Mouse (Mus musculus) adrenal gland, adult 18-20 months (tissue): ENCODE measurements around the gene Tiam2. TPM values are rescaled to one million over a fixed set of nuclear protein-coding genes. Genes with fewer than 3 reads are reported as not detected.

Experiments used
- DNase-seq, 2 experiments: peaks; one replicate each; pipeline ENCODE4 v3.0.0; 2021 to 2022; ENCODE audit warnings: low spot score in 2 of 2
- total RNA-seq, 2 experiments: library from RNA; stranded (reverse); gene quantifications; 1 replicate in 1 of 2; 2 replicates in 1 of 2; pipeline ENCODE4 v1.2.3; 2021

Tiam2 gene
- total RNA-seq, 2 experiments from 2014 or later, result 6.4 to 29.1 TPM

- no peak for DNase-seq
These were observed 229.9 kb downstream of the Tiam2 start for GRCm38 (mm10) chr17:3556251-3556650.

- DNase-seq, result peak; percentile 89 to 92
These were observed 231.2 kb downstream of the Tiam2 start, which contains the start of gene Tfb1m for GRCm38 (mm10) chr17:3557331-3558311. Gene Tfb1m, minus strand, starts transcription at chr17:3557781.

- no peak for DNase-seq
These were observed 232.0 kb downstream of the Tiam2 start for GRCm38 (mm10) chr17:3558356-3558870.

- no peak for DNase-seq
These were observed 234.2 kb downstream of the Tiam2 start for GRCm38 (mm10) chr17:3560534-3560933.

GRCm38 (mm10) chr17:3562405-3562804 lies 236.0 kb downstream of the Tiam2 start:
- no peak for DNase-seq

DNA sequence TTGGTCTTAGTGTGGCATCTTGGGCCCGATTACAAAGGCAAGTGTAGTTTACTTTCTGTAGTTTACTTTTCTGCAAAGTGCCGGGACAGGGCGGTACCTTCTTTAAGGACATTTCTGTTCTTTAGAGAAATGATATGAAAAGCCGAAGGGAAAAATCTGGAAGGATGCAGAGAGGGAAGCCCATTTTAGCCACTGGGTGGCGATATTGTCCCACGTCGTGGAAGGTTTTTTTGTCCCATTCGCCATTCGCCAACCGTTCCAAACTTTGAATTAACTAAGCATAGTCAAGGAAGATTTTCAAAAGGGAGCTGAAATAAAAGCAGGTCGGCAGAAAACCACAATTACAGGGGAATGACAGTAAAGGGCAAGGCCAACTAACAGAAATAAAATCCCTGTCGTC lies 244.5 kb downstream of the Tiam2 start:
- DNase-seq, result peak; percentile 75 to 82

Other genes with a start within 250 kb of the Tiam2 start
- 10 to 100 TPM; 43.4 to 45.8 TPM for gene Scaf8, start 211.6 kb upstream of the Tiam2 start, total RNA-seq
- not detected for gene Cldn20, start 206.0 kb downstream of the Tiam2 start, total RNA-seq
- 1 to 10 TPM; 8.8 to 9.8 TPM for gene Tfb1m, start 231.2 kb downstream of the Tiam2 start, total RNA-seq